Mouse (Mus musculus): Measurements from ENCODE around the gene Nav2.

Nav2 gene

GRCm38 (mm10) chr7:48908521-48909341, at the start of gene Nav2:
Nav2 (plus strand) TSS chr7:48908716.
- DNase-seq, result no peak

DNA sequence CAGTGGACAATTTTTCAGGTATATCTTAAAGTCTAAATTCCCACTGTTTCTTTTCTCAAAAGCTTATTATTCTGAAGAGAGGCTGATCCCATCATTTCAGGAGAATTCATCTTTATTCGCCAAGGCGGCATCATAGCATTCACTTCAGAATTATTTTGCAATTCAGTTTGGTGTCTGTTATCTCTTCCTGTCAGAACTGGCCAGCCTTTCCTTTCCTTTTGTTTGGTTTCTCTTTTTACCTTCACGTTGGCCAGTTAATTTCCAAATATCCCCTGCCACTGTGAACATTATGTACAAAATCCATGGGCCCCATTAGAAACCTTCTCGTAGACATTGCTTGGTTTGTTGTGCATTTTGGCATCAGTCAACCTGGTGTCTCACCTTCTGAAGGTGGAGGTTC, 49.2 kb upstream of the Nav2 start:
- no peak for DNase-seq

DNA sequence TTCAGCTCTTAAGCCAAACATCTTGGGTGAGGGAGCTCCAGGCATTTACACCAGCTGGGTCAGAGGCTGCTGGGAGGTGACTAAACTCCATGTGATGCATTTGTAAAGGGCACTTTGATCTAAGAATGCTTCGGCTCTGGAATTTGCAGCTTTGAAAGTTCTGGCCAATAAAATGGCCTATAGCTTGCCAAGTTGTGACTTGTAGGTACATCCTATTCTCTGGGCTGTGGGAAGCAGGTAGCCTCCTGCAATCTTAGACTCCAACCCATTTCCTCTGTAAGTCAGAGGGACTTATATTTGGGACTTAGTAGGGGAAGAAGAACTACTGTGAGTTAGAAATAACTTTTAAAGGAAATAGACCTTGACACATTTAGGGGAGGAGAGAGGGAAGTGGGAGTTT, 47.6 kb upstream of the Nav2 start:
- no peak for DNase-seq

DNA sequence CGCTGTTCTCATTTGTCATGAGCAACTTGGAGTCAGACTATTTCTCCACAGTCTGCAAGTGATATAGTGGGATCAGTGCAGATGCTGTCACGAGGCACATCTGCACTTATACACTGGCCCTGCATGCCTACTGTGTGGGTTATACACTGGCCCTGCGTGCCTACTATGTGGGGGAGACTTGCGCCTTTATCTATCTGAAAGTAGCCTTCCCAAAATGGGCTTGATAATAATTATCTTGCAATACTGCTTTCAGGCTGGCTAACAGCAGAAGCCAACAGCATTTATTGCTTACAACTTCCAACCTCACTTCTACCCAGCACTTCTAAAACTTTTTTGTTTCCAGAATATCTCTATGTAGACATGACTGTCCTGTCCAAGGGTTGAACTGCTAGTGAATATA, 46.7 kb upstream of the Nav2 start:
- DNase-seq, result no peak

- DNase-seq, result no peak
These were observed 44.3 kb upstream of the Nav2 start for GRCm38 (mm10) chr7:48864199-48864598.

- no peak for DNase-seq
These were observed 43.7 kb upstream of the Nav2 start for GRCm38 (mm10) chr7:48864671-48865458.

- DNase-seq, result no peak
These were observed 40.9 kb upstream of the Nav2 start for GRCm38 (mm10) chr7:48867576-48867975.

DNA sequence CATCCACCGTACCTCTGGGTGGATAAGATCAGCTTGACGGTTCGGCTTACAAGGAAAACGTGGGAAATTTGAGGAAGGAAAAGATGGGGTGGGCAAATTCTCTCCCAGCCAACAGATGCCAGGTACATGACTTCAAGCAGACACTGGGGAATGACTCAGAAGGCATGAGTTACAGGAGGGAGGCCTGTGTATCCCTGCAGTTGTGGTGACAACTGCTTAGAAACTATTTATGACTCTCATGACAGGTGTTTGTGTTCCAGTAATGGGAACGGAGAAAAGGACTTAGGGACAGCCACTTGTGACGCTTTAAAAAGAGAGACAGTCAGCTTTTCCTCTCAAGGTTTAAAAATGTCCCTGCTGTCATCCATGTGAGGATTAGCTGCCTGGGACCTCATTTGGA, 38.4 kb upstream of the Nav2 start:
- no peak for DNase-seq

DNA sequence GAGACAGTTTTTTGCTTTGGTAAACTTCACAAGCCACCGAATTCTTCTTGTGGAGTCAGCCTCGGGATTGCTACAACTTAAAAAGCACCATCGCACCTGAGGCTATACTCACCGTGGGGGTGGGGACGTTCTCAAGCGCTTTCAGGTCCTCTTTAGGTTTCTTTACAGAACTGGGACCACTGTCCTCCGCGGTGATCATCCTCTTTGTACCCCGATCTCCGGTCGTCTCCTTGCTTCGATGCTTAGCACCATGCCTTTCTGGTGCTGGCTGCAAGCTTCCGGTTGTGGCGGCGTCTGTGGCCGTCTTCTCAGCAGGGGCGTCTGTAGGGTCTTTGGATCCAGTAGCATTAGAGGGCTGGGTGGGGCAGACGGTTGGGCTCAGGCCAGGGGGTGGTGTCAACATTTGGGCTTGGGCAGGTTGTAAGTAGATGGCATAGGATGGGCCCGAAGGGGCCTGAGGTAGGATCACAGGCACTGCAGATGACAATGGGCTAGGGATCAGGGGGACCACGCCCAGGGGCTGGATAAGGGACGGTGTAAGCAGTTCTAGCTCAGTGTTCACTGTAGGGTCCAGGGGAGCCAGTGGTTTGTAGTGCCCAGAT, 37.8 kb upstream of the Nav2 start:
- DNase-seq, result no peak

GRCm38 (mm10) chr7:48871292-48871691, 37.2 kb upstream of the Nav2 start:
- DNase-seq, result no peak

- no peak for DNase-seq
These were observed 33.4 kb upstream of the Nav2 start for GRCm38 (mm10) chr7:48875096-48875495.

DNA sequence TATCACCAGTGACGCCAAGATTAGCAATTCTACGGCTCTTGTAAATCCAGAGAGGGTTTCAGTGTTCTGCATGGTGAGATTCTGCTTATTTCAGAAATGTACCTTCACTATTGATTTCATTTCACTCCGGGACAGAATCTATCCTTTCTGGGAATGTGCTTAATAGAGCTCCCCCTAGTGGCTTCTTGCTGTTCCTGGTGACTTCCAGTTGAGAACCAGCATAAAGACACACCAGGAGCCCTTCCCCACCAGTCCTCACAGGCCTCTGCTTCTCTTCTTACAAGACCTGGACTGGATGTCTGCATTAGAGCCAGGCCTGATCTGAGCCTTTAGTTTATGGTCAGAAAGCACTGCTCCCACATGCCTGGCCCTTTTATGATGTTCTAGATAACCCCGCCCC, 32.0 kb upstream of the Nav2 start:
- DNase-seq, result peak; percentile 65 to 74

DNA sequence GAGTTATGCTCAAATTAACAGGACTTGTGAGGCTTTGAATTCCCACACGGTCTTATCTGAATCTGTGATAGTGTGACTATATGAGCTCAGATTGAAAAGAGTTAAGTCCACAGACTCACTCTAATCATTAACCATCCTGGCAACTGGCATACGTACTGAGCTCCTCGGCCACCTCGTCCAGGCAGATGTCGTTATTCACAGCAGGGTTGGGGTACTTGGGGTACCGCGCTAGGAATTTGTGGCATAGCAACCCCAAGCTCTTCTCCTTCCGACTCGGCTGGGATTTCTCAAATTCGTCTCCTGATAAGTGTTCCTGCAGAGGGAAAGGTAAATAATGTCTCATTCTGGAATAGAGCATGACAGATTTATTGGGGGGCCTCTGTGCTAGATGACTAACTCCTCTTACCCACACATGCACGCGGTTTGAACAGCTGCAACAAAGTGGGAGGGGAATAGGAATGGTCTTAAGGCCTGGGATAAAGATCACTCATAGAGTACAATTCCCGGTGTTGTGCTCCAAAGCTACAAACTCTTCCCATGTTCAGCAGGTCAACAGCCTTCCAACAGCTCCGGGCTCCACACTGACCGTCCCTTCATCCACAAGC, 30.6 kb upstream of the Nav2 start:
- DNase-seq, result no peak

DNA sequence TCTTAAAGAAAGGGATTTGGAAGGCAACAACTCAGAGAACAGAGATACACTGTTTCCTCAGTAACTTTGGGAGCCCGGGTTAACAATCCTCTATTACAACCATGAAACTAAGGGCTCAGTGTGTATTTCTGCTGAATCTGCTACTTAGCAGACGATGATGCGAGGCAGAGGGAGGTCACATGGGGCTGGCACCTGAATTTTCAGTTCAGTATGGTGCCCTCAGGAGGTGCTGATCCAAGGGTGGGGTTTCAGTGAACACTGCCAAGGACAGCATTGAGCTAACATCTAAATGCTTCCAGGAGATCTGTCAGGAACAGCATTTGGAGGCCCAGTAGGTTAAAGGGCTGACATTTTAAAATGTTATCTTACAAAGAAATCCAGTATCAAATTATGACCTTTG, 28.9 kb upstream of the Nav2 start:
- no peak for DNase-seq

- DNase-seq, result peak; percentile 97
These were observed 27.7 kb upstream of the Nav2 start for GRCm38 (mm10) chr7:48880591-48881481.

DNA sequence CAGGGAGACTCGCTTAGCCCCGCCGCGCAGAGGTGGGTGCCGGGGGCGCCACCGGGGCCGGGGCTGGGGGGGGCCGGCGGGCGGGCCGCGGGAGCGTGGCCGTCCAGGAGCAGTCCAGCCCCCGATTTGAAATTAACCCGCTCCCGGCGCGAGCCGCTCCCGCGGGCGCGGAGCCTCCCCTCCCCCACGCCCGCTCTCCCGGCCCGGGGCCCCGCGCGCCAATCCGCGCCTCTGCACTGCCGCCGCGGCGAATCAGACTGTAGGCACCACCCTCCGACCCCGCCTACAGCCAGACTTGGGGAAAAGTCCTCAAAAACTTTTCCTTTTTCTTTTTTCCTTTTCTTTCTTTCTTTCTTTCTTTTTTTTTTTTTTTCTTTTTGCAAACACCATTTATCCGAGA, 27.0 kb upstream of the Nav2 start, which contains the start of gene E2f8:
Gene E2f8, minus strand, starts transcription at position 111 of the 400 bp plus-strand sequence.
- peak; percentile 55 to 64 for DNase-seq

- no peak for DNase-seq
These were observed 26.4 kb upstream of the Nav2 start for GRCm38 (mm10) chr7:48881971-48882609.

DNA sequence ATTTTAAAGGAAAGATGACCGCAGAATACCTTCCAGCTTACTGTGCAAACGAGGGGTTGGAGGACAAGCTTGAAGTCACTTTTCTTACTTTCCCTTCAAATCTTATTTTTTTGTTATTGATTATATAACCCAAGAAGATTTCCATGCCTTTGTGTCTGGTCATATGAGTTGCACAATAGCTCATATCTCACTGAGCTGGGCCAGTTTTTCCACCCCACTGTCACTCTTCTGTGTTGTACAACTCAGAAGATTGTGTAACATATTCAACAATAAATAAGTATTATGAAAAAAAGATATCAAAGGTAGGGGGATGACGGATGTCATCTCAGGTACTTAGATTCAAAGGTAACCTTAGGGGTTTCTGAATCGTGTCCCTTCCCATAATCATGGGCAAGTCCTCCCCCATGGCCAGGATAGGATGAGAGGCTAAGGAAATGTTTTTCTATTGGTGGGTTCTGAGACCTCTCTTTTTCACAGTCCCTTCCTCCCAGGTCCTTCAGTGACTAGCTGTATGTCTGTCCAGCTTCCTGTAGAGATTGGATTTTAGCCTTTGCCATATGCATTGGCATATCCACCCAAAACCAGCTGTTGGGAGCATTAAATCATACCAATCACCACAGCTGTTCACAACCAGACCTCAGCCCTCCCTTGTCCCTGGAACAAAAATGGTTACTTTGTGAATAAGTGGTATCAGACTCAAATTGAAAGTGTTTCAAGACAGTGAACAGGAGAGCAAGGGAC, 24.8 kb upstream of the Nav2 start:
- DNase-seq, result no peak

DNA sequence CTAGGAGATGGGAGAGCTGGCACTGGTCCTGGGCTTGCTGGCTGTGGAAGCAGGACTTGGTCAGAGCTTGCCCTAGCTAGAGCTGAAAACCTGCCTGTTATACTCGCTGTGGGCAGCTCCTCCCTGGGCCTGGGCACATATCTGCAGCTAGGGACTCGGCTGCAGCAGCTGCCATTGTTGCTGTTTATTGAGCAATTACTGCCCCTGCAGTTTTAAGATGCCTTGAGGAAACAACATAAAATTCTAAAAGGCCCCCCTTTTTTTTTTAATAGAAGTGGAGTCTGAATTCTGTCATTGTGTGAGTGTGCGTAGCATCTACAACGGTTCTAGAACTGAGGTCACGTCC, 24.3 kb upstream of the Nav2 start:
- peak in 1 of 2 experiments; percentile 36 for DNase-seq

- DNase-seq, result no peak
These were observed 20.5 kb upstream of the Nav2 start for GRCm38 (mm10) chr7:48887973-48888372.

DNA sequence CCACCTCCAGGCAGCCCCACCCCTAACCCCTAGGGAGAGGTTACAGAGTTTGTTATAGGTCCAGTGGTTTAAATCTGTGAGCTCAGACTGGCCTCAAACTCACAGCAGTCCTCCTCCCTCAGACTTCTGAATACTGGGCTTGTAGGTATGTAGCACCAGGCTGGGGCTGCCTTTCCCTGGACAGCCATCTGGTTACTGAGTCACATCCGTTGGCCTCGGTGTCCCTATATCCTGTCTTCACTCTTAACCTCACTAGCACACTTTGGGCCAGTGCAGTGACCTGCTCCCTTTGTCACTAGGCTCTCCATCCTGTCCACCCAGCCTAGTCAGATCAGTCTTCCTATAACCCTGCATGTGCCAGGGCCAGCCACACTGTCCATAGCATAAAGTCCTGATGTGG, 19.8 kb upstream of the Nav2 start:
- DNase-seq, result no peak

Data from cerebellum, postnatal 14 days (tissue).